In genomic region chr2:108083911-108084310, GRCm38 (mm10) we compare ENCODE assay signal across 20 mouse cellular contexts.
A peak's percentile ranks its signal among the peaks of the same experiment; 100 is the strongest.
DNase-seq lines count a peak whose midpoint lies in the region; ATAC-seq lines count a peak whose summit lies in the region.
"Had no signal": no experiment of that assay in that cellular context is flagged by ENCODE, and none has a peak within 500 bp of the region (broad histone marks: within the 10 kb centered on the region; RNA-seq: fewer than 3 reads in every experiment).

No protein-coding gene starts in this region.

- no peak for ATAC-seq in erythroblast, adult 5-6 weeks (replicated peaks; ENCODE audit: low FRiP score, poor library complexity, severe bottlenecking)
- ATAC-seq: forebrain, embryonic 13.5 days; forebrain, embryonic 16.5 days; Patski had no signal

- peak; percentile 20 to 74 for DNase-seq in layer of hippocampus, adult 18-20 months (ENCODE audit: low spot score in 2 of 2)
- DNase-seq in layer of hippocampus, postnatal 10 days (ENCODE audit: low spot score in 2 of 2) = no peak
- DNase-seq in right cerebral cortex, adult 2 months (ENCODE audit: low spot score in 2 of 2) = peak; percentile 8
- no peak for DNase-seq in right cerebral cortex, postnatal 36 days (ENCODE audit: low spot score in 2 of 2)
- DNase-seq in layer of hippocampus, adult 8-10 months (ENCODE audit: low spot score in 2 of 2) = peak; percentile 28 to 59
- DNase-seq in telencephalon, adult 2 months (ENCODE audit: low read depth, low spot score) = peak; percentile 19
- DNase-seq in left cerebral cortex, adult 18-20 months (ENCODE audit: low spot score in 2 of 2) = no peak
- DNase-seq: adrenal gland, adult 2 months; adrenal gland, postnatal 14 days; B cell, adult 2 months; cerebellum, adult 18-20 months; cerebellum, adult 9-10 months; cerebellum, postnatal 14 days; gastrocnemius, postnatal 10 days; gastrocnemius, postnatal 36 days; heart, adult 2 months had no signal

Comparison
In these comparisons a context has a peak if more than half of its experiments do, and no peak if none do; other contexts are left out.
1. DNase-seq: peak in layer of hippocampus, adult 18-20 months (2 of 2), right cerebral cortex, adult 2 months (2 of 2), layer of hippocampus, adult 8-10 months (2 of 2) and telencephalon, adult 2 months (single experiment); none in layer of hippocampus, postnatal 10 days (0 of 2), right cerebral cortex, postnatal 36 days (0 of 2) and left cerebral cortex, adult 18-20 months (0 of 2).